Mouse (Mus musculus) liver, adult 2 months (tissue): ENCODE measurements around the gene Negr1. TPM values are rescaled to one million over a fixed set of nuclear protein-coding genes. Genes with fewer than 3 reads are reported as not detected.

Source experiments
- DNase-seq: peaks from one replicate; pipeline ENCODE4 v3.0.0-alpha.2; 2011; ENCODE audit warnings: low read depth, low spot score; ENCODE audit errors: extremely low read depth
- H3K27ac ChIP-seq: fragments of 200-500 bp; replicated peaks from 2 replicates; pipeline ENCODE4 v1.5.1; 2012; ENCODE audit warnings: low read depth, mild to moderate bottlenecking, control low read depth, inconsistent platforms, low read length; ENCODE audit not compliant: insufficient read depth
- H3K27me3 ChIP-seq: fragments of 200-500 bp; 2 replicates; pipeline ENCODE4 v1.6.1; 2012; ENCODE audit warnings: mild to moderate bottlenecking, moderate library complexity, low read length, inconsistent platforms; ENCODE audit not compliant: control insufficient read depth, insufficient read depth
- H3K36me3 ChIP-seq: fragments of 200-500 bp; 2 replicates; pipeline ENCODE4 v1.6.1; 2012; ENCODE audit warnings: low read length, inconsistent platforms; ENCODE audit not compliant: control insufficient read depth, insufficient read depth
- H3K4me1 ChIP-seq: fragments of 200-500 bp; 2 replicates; pipeline ENCODE4 v1.6.1; 2011; ENCODE audit warnings: low read length; ENCODE audit not compliant: control insufficient read depth, insufficient read depth
- H3K4me3 ChIP-seq: fragments of 200-500 bp; 2 replicates; pipeline ENCODE4 v1.5.1; 2011; ENCODE audit warnings: low read depth, mild to moderate bottlenecking, control low read depth, low read length, moderate library complexity; ENCODE audit not compliant: insufficient read depth
- H3K79me2 ChIP-seq: fragments of 200-500 bp; 2 replicates; pipeline ENCODE4 v1.6.1; 2012; ENCODE audit warnings: inconsistent platforms, mild to moderate bottlenecking, low read length, moderate library complexity; ENCODE audit not compliant: control insufficient read depth, insufficient read depth
- H3K9ac ChIP-seq: fragments of 200-500 bp; 2 replicates; pipeline ENCODE4 v1.6.1; 2012; ENCODE audit warnings: low read depth, mild to moderate bottlenecking, control low read depth, inconsistent platforms, low read length
- CTCF ChIP-seq: fragments of 200-500 bp; IDR thresholded peaks from 2 replicates; pipeline ENCODE4 v1.5.1; 2011; ENCODE audit warnings: low read depth, low read length, control low read depth
- POLR2A ChIP-seq: fragments of 200-500 bp; IDR thresholded peaks from 2 replicates; pipeline ENCODE4 v1.6.1; 2011; ENCODE audit warnings: low read length, control low read depth; ENCODE audit not compliant: insufficient read depth; ENCODE audit errors: extremely low read depth
- WGBS: fragments of 180-500 bp; shearing (Covaris S2); methylation state at CpG from one replicate; pipeline ENCODE4 v1.1.7; 2018; 5-methylcytosine and 5-hydroxymethylcytosine counted together
- polyA plus RNA-seq: library from polyadenylated mRNA; depleted of rRNA; stranded (reverse); fragments of >200 nt; gene quantifications from 2 replicates; pipeline ENCODE4 v1.2.3, GENCODE M21; 2012; rRNA removed
- total RNA-seq: library from RNA; depleted of rRNA; stranded (reverse); fragments of >200 nt; gene quantifications from 2 replicates; pipeline ENCODE4 v1.2.3, GENCODE M21; 2014; rRNA removed

Gene Negr1
- 0.09 and 0.34 TPM in 2 replicates for total RNA-seq
- not detected in 2 replicates for polyA plus RNA-seq

GRCm38 (mm10) chr3:156561524-156562423 is at the start of gene Negr1:
Negr1 (plus strand) TSS chr3:156561794.
- H3K36me3 ChIP-seq, result no peaks in the 10 kb centered on the region
- no peak for DNase-seq
- WGBS, result 1% methylated on average over 77 of the region's 79 CpGs
- no peak for TF ChIP-seq CTCF
- no peak for TF ChIP-seq POLR2A
- H3K27me3 ChIP-seq, result peaks cover 7% of the 10 kb centered on the region; the same call in 1 of the 2 replicates
- no peak within 1 kb of the TSS; the same call in 1 of the 2 replicates for H3K4me3 ChIP-seq
- H3K4me1 ChIP-seq, result no peaks in the 10 kb centered on the region
- no peak within 1 kb of the TSS for H3K27ac ChIP-seq
- no peak within 1 kb of the TSS for H3K9ac ChIP-seq
- no peaks in the 10 kb centered on the region for H3K79me2 ChIP-seq

GRCm38 (mm10) chr3:156526461-156526933 is 35.1 kb upstream of the Negr1 start:
- Histone ChIP-seq H3K27ac (no peak overlapping the region), H3K27me3 (no peaks in the 10 kb centered on the region), H3K9ac (no peak overlapping the region), H3K4me1 (no peaks in the 10 kb centered on the region), H3K36me3 (no peaks in the 10 kb centered on the region), H3K79me2 (no peaks in the 10 kb centered on the region), H3K4me3 (no peak overlapping the region)
- TF ChIP-seq POLR2A (no peak), CTCF (no peak)
- no peak for DNase-seq
- 77% methylated on average over 8 of the region's 8 CpGs for WGBS

DNA sequence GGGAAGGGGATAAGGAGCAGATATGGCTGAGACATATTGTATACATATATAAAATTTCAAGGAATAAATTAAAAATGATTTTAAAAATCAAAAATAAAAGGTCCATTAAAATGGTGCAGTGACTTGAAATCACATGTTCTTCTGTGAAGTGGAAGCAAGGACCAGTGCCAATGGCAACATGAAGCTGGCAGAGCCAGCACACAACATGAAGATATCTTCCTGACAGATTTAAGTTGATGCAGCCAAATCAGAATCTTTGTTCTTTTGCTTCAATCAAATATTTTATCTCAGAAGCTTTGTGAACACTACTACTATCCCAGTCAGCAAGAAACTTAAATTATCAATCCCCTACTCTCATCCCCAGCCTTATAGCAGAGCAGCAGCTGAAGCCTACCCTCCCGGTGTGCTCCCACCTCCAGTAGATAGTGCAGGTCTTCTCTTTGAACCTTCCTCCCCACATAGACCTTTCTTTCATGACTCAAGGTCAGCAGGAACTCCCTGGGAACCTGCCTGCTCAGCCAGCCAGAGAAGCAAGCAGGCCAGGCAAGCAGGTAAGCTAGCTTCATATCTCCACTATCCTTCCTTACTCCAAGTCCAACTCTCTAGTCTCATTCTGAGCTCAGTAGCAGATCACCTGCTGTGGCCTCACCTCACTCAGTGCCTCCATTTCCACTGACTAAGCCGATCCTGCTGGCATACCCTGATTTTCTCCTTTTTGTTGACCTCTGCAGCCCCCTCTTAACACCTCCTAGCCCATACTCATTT is 34.2 kb upstream of the Negr1 start:
- no peaks in the 10 kb centered on the region for H3K27me3 ChIP-seq
- no peak for DNase-seq
- no peak overlapping the region for H3K27ac ChIP-seq
- TF ChIP-seq POLR2A (no peak), CTCF (no peak)
- 80% methylated on average over 2 of the region's 2 CpGs for WGBS
- H3K4me3 ChIP-seq, result no peak overlapping the region
- H3K9ac ChIP-seq, result no peak overlapping the region
- no peaks in the 10 kb centered on the region for H3K36me3 ChIP-seq
- no peaks in the 10 kb centered on the region for H3K79me2 ChIP-seq
- no peaks in the 10 kb centered on the region for H3K4me1 ChIP-seq

GRCm38 (mm10) chr3:156559441-156559825 is 2.2 kb upstream of the Negr1 start:
- Histone ChIP-seq H3K27ac (no peak overlapping the region), H3K4me1 (no peaks in the 10 kb centered on the region), H3K79me2 (no peaks in the 10 kb centered on the region), H3K9ac (no peak overlapping the region), H3K4me3 (no peak overlapping the region), H3K27me3 (peaks cover 7% of the 10 kb centered on the region; the same call in 1 of the 2 replicates), H3K36me3 (no peaks in the 10 kb centered on the region)
- DNase-seq, result no peak
- TF ChIP-seq CTCF (no peak), POLR2A (no peak)
- WGBS, result 37% methylated on average over 8 of the region's 8 CpGs

DNA sequence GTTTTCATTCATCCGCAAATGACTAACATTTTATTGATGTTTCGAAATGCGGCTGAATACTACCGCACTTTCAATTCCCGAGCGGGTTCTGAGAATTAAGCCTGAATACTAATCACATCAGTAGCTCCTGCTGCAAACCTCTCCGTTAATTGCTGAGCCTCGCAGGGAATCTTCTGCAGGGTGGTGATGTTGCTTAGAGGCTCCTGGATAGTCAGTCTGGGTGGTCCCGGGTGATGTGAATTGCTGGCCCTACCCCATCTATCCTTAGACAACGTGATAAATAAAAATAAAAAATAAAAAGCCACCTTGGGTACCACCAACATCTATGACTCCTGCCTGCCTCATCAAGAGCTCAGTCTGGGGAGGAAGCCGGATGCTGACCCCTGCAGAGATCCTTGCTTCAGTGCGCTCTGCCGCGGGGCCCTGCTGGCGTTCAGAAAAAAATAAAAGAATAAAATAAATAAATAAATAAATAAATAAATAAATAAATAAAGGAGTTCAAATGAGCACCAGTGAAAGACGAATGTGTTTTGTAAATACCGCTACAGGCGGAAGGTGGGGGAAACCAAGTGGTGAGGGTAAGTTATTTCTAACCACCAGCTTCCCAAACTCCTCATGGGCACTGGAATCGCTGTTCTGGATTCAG is 1.6 kb upstream of the Negr1 start:
- no peak for DNase-seq
- peaks cover 7% of the 10 kb centered on the region; the same call in 1 of the 2 replicates for H3K27me3 ChIP-seq
- 18% methylated on average over 19 of the region's 19 CpGs for WGBS

More for the DNA sequence above, 1.6 kb upstream of the Negr1 start:
- TF ChIP-seq CTCF, result no peak
- TF ChIP-seq POLR2A, result no peak
- H3K36me3 ChIP-seq, result no peaks in the 10 kb centered on the region
- H3K9ac ChIP-seq, result no peak overlapping the region
- H3K27ac ChIP-seq, result no peak overlapping the region
- no peak overlapping the region for H3K4me3 ChIP-seq
- no peaks in the 10 kb centered on the region for H3K4me1 ChIP-seq
- H3K79me2 ChIP-seq, result no peaks in the 10 kb centered on the region
